Mouse (Mus musculus) cerebellum, adult 2 months (tissue): ENCODE measurements at regions not wholly inside any gene's neighbourhood (a gene's known extent, or its start where the extent isn't known, plus 50 kb on each side); places are given as distances from the start of the nearest gene placed in this dataset.

Experiments used
- CTCF ChIP-seq: fragments of 200-500 bp; IDR thresholded peaks from 2 replicates; pipeline ENCODE4 v1.5.1; 2011; ENCODE audit warnings: low read depth, mild to moderate bottlenecking, control low read depth, low read length, moderate library complexity, borderline replicate concordance; ENCODE audit not compliant: insufficient read depth
- POLR2A ChIP-seq: fragments of 200-500 bp; IDR thresholded peaks from 2 replicates; pipeline ENCODE4 v1.6.1; 2011; ENCODE audit warnings: low read length, control low read depth, borderline replicate concordance; ENCODE audit not compliant: insufficient read depth

GRCm38 (mm10) chr12:110377306-110377705, 69.6 kb upstream of the Ppp2r5c start:
- TF ChIP-seq CTCF = no peak
- TF ChIP-seq POLR2A = no peak
